ENCODE assay signal across 8 mouse cellular contexts in genomic region chr1:186703980-186704701, GRCm38 (mm10). TPM values are rescaled to one million over a fixed set of nuclear protein-coding genes. Genes with fewer than 3 reads are reported as not detected.
DNase-seq lines count a peak whose midpoint lies in the region; ATAC-seq and TF ChIP-seq lines count a peak whose summit lies in the region.

No protein-coding gene starts in this region.

- WGBS in embryonic facial prominence, embryonic 11.5 days: under 1% methylated on average over 36 of the region's 36 CpGs
- WGBS in heart, embryonic 14.5 days: under 1% methylated on average over 36 of the region's 36 CpGs
- WGBS in midbrain, embryonic 15.5 days: under 1% methylated on average over 36 of the region's 36 CpGs

- DNase-seq in heart, adult 11 months: peak; percentile 93
- no peak for DNase-seq in heart, postnatal 25 days (ENCODE audit: low spot score)
- peak; percentile 54 for DNase-seq in embryonic facial prominence, embryonic 11.5 days (ENCODE audit: low spot score)
- DNase-seq in layer of hippocampus, postnatal 36 days: peak; percentile 35 to 47
- no peak for DNase-seq in spleen, postnatal 36 days (ENCODE audit: low spot score in 2 of 2)

- intact Hi-C loops in heart, postnatal 25 days (cut with DNase I): loop anchor here (5.0 to 10.0 kb wide), 3 partner anchors 92 to 589 kb away; partner anchors contain the start of gene Lyplal1

- H3K9me3 ChIP-seq in E14TG2a.4 (ENCODE audit: low read length): peaks cover 15% of the 10 kb centered on the region
- H3K9me3 ChIP-seq in embryonic facial prominence, embryonic 11.5 days (replicated peaks; ENCODE audit: control insufficient read depth, low read length): no peaks in the 10 kb centered on the region
- no peaks in the 10 kb centered on the region for H3K9me3 ChIP-seq in heart, embryonic 14.5 days (ENCODE audit: control insufficient read depth, low read length)
- H3K9me3 ChIP-seq in midbrain, embryonic 15.5 days: no peaks in the 10 kb centered on the region

- TF ChIP-seq CTCF in E14TG2a.4 (conservative IDR thresholded peaks at IDR 0.05; ENCODE audit: low read length): no peak

- no peaks in the 10 kb centered on the region for H3K36me3 ChIP-seq in E14TG2a.4 (ENCODE audit: insufficient read depth, low read length)
- H3K36me3 ChIP-seq in embryonic facial prominence, embryonic 11.5 days (replicated peaks; ENCODE audit: control insufficient read depth, insufficient read depth, low read depth, low read length): no peaks in the 10 kb centered on the region
- 0 out of 2 replicates have a peak, but pooled peaks cover 6% of the 10 kb centered on the region for H3K36me3 ChIP-seq in heart, embryonic 14.5 days (ENCODE audit: control insufficient read depth, insufficient read depth, low read length)
- no peaks in the 10 kb centered on the region for H3K36me3 ChIP-seq in midbrain, embryonic 15.5 days (replicated peaks)

- peaks cover 59% of the 10 kb centered on the region for H3K27me3 ChIP-seq in E14TG2a.4 (ENCODE audit: insufficient read depth, low read length)
- H3K27me3 ChIP-seq in embryonic facial prominence, embryonic 11.5 days (ENCODE audit: control insufficient read depth, insufficient read depth, low read length): no peaks in the 10 kb centered on the region
- no peaks in the 10 kb centered on the region for H3K27me3 ChIP-seq in heart, embryonic 14.5 days (ENCODE audit: control insufficient read depth, insufficient read depth, low read length)
- peaks cover 9% of the 10 kb centered on the region; the same call in 1 of the 2 replicates for H3K27me3 ChIP-seq in midbrain, embryonic 15.5 days (replicated peaks)

- H3K4me3 ChIP-seq in E14TG2a.4 (replicated peaks; ENCODE audit: low read length): peak overlapping the region; percentile 56
- peak overlapping the region; percentile 59 for H3K4me3 ChIP-seq in embryonic facial prominence, embryonic 11.5 days (ENCODE audit: low read depth, low read length)
- H3K4me3 ChIP-seq in heart, embryonic 14.5 days (ENCODE audit: control insufficient read depth in 1 of 2, insufficient read depth in 1 of 2, low read depth in 1 of 2, low read length in 2 of 2): peak overlapping the region; percentile 63 to 66
- H3K4me3 ChIP-seq in midbrain, embryonic 15.5 days: peak overlapping the region; percentile 72

- peaks cover 18% of the 10 kb centered on the region for H3K4me1 ChIP-seq in E14TG2a.4 (replicated peaks; ENCODE audit: low read depth, low read length)
- no peaks in the 10 kb centered on the region for H3K4me1 ChIP-seq in embryonic facial prominence, embryonic 11.5 days (ENCODE audit: control insufficient read depth, insufficient read depth, low read length)
- H3K4me1 ChIP-seq in heart, embryonic 14.5 days (ENCODE audit: control insufficient read depth in 2 of 2, insufficient read depth in 2 of 2, low read length in 2 of 2): peaks cover 4 to 24% of the 10 kb centered on the region in 2 experiments; a peak in 3 of 4 replicates
- H3K4me1 ChIP-seq in midbrain, embryonic 15.5 days: peaks cover 24% of the 10 kb centered on the region

- ATAC-seq in embryonic facial prominence, embryonic 11.5 days (replicated peaks; ENCODE audit: insufficient number of reproducible peaks, low FRiP score, low TSS enrichment, low read depth): no peak
- ATAC-seq in heart, embryonic 14.5 days (ENCODE audit: insufficient number of reproducible peaks, insufficient read depth, low FRiP score, low read depth): no peak
- ATAC-seq in midbrain, embryonic 15.5 days (replicated peaks): 0 out of 2 replicates have a peak, but pooled peaks have one; percentile 8

- peak overlapping the region; percentile 47; the same call in 1 of the 2 replicates for H3K27ac ChIP-seq in embryonic facial prominence, embryonic 11.5 days (replicated peaks; ENCODE audit: low read depth, low read length)
- peak overlapping the region; percentile 89 to 92 for H3K27ac ChIP-seq in heart, embryonic 14.5 days (replicated peaks in 1 of 2; ENCODE audit: control insufficient read depth in 1 of 2, insufficient read depth in 1 of 2, low read depth in 2 of 2, low read length in 2 of 2)
- H3K27ac ChIP-seq in midbrain, embryonic 15.5 days: no peak overlapping the region

- H3K9ac ChIP-seq in embryonic facial prominence, embryonic 11.5 days (replicated peaks; ENCODE audit: low read length): peak overlapping the region; percentile 81
- H3K9ac ChIP-seq in heart, embryonic 14.5 days (ENCODE audit: low read length): peak overlapping the region; percentile 91
- H3K9ac ChIP-seq in midbrain, embryonic 15.5 days: peak overlapping the region; percentile 35

- H3K4me2 ChIP-seq in embryonic facial prominence, embryonic 11.5 days (ENCODE audit: low read depth, low read length): peak overlapping the region; percentile 87
- H3K4me2 ChIP-seq in heart, embryonic 14.5 days (ENCODE audit: low read length): peak overlapping the region; percentile 76
- peak overlapping the region; percentile 96 for H3K4me2 ChIP-seq in midbrain, embryonic 15.5 days

RNA-seq across cellular contexts. Expression of gene Tgfb2, which starts 1.6 kb away (rescaled TPM):
- total RNA-seq in heart, postnatal 25 days (2021): 1 to 10 TPM; 5.3 to 6.5 TPM
- 38.5 and 53.7 TPM in 2 replicates for polyA plus RNA-seq in embryonic facial prominence, embryonic 11.5 days (2014; fragmentation: Nextera tagmentation; extraction: Ambion mirVana)
- polyA plus RNA-seq in heart, embryonic 14.5 days (2014; fragmentation: Nextera tagmentation; extraction: Ambion mirVana): 50.0 and 50.5 TPM in 2 replicates
- 10 to 100 TPM; 29.7 to 36.0 TPM for total RNA-seq in layer of hippocampus, postnatal 36 days (2021)
- 14.5 and 15.6 TPM in 2 replicates for polyA plus RNA-seq in midbrain, embryonic 15.5 days (2015; fragmentation: Nextera tagmentation; extraction: Ambion mirVana)

RNA-seq across cellular contexts. Expression of gene Rrp15, which starts 45.0 kb away (rescaled TPM):
- 1 to 10 TPM; 8.4 to 9.2 TPM for total RNA-seq in heart, postnatal 25 days (2021)
- 86.4 and 87.4 TPM in 2 replicates for polyA plus RNA-seq in embryonic facial prominence, embryonic 11.5 days (2014; fragmentation: Nextera tagmentation; extraction: Ambion mirVana)
- 29.8 and 32.6 TPM in 2 replicates for polyA plus RNA-seq in heart, embryonic 14.5 days (2014; fragmentation: Nextera tagmentation; extraction: Ambion mirVana)
- 10 to 100 TPM; 14.7 to 14.8 TPM for total RNA-seq in layer of hippocampus, postnatal 36 days (2021)
- polyA plus RNA-seq in midbrain, embryonic 15.5 days (2015; fragmentation: Nextera tagmentation; extraction: Ambion mirVana): 28.8 and 29.2 TPM in 2 replicates

Comparison
In these comparisons a context has a peak if more than half of its experiments do, and no peak if none do; other contexts are left out.
1. DNase-seq: peak in heart, adult 11 months (single experiment), embryonic facial prominence, embryonic 11.5 days (single experiment) and layer of hippocampus, postnatal 36 days (2 of 2); none in heart, postnatal 25 days (single experiment) and spleen, postnatal 36 days (0 of 2).
2. H3K9ac ChIP-seq: peak in every context shown above with its lines; median percentile 91 in heart, embryonic 14.5 days; 81 in embryonic facial prominence, embryonic 11.5 days; 35 in midbrain, embryonic 15.5 days.
3. Peak in every context shown above with its lines, with median percentiles within 50 percentile points of each other: H3K4me3 ChIP-seq and H3K4me2 ChIP-seq.